9 mouse cellular contexts compared by ENCODE assay signal in genomic region chr1:170612968-170613872, GRCm38 (mm10). TPM values are rescaled to one million over a fixed set of nuclear protein-coding genes. Genes with fewer than 3 reads are reported as not detected.
DNase-seq lines count a peak whose midpoint lies in the region; ATAC-seq and TF ChIP-seq lines count a peak whose summit lies in the region.
"Had no signal": no experiment of that assay in that cellular context is flagged by ENCODE, and none has a peak within 500 bp of the region (broad histone marks: within the 10 kb centered on the region; RNA-seq: fewer than 3 reads in every experiment).

No protein-coding gene starts in this region.

- no peak for TF ChIP-seq POLR2A in lung, adult 2 months (IDR thresholded peaks at IDR 0.05; ENCODE audit: borderline replicate concordance, extremely low read depth, low read depth, low read length)

- TF ChIP-seq CTCF in lung, adult 2 months (IDR thresholded peaks at IDR 0.05; ENCODE audit: insufficient read depth, low read length), result peak; percentile 82

- ATAC-seq in cerebellum, adult (ENCODE audit: insufficient number of reproducible peaks, low FRiP score, low TSS enrichment), result peak; percentile 95
- ATAC-seq in forebrain, embryonic 11.5 days (replicated peaks; ENCODE audit: low FRiP score), result peak; percentile 95
- peak; percentile 71; the same call in 1 of the 2 replicates for ATAC-seq in neutrophil, adult 5-6 weeks (ENCODE audit: extremely low read depth, insufficient number of reproducible peaks, low FRiP score, poor library complexity, severe bottlenecking)

- no peak overlapping the region for H3K4me3 ChIP-seq in ES-E14 (ENCODE audit: insufficient read depth in 1 of 2, low read depth in 1 of 2, low read length in 2 of 2, poor library complexity in 1 of 2, severe bottlenecking in 1 of 2)
- no peak overlapping the region for H3K4me3 ChIP-seq in forebrain, embryonic 11.5 days (ENCODE audit: low read depth, low read length)
- no peak overlapping the region for H3K4me3 ChIP-seq in lung, adult 2 months (replicated peaks; ENCODE audit: extremely low read depth, low read depth, low read length)
- H3K4me3 ChIP-seq: erythroblast, embryonic 14.5 days had no signal

- H3K36me3 ChIP-seq in ES-E14 (ENCODE audit: control insufficient read depth, insufficient read depth, low read length, poor library complexity, severe bottlenecking), result no peaks in the 10 kb centered on the region
- H3K36me3 ChIP-seq in forebrain, embryonic 11.5 days (ENCODE audit: control insufficient read depth, insufficient read depth, low read length), result no peaks in the 10 kb centered on the region

- no peak for DNase-seq in ES-E14 (ENCODE audit: low read depth, low spot score)
- peak; percentile 78 for DNase-seq in forebrain, embryonic 11.5 days (ENCODE audit: low spot score)
- DNase-seq in heart, postnatal 36 days, result peak; percentile 61 to 72
- peak; percentile 65 to 81 for DNase-seq in layer of hippocampus, adult 18-20 months (ENCODE audit: low spot score in 2 of 2)
- peak; percentile 62 for DNase-seq in lung, adult 2 months
- peak; percentile 24 for DNase-seq in thymus, postnatal 25 days

- no peaks in the 10 kb centered on the region for H3K4me1 ChIP-seq in ES-E14 (ENCODE audit: control insufficient read depth in 2 of 2, insufficient read depth in 2 of 2, low read length in 2 of 2, poor library complexity in 1 of 2)
- no peaks in the 10 kb centered on the region for H3K4me1 ChIP-seq in forebrain, embryonic 11.5 days (replicated peaks; ENCODE audit: control insufficient read depth, insufficient read depth, low read length)
- no peaks in the 10 kb centered on the region for H3K4me1 ChIP-seq in lung, adult 2 months (ENCODE audit: control insufficient read depth, insufficient read depth, low read length)

- in situ Hi-C loops in ES-E14 (cut with MboI; ENCODE audit: low sequenced_read_pairs in 2 of 2, unreplicated experiment in 2 of 2), result loop anchor here (25.0 kb wide), 3 partner anchors 326 to 676 kb away; partner anchors contain the start of genes Uhmk1 (in 2 of the 2), Ccdc190 (in 1 of the 2) and Sh2d1b1 (in 1 of the 2)

- 62% methylated on average over 18 of the region's 18 CpGs for WGBS in forebrain, embryonic 11.5 days
- WGBS in lung, adult 2 months, result 55% methylated on average over 18 of the region's 18 CpGs

- intact Hi-C loops in heart, postnatal 36 days (cut with DNase I), result loop anchor here (1.0 kb wide), 2 partner anchors 321 to 395 kb away; no protein-coding TSS in a partner anchor

- no peaks in the 10 kb centered on the region for H3K27me3 ChIP-seq in forebrain, embryonic 11.5 days (ENCODE audit: control insufficient read depth, insufficient read depth, low read length)

- H3K9ac ChIP-seq in ES-E14 (ENCODE audit: insufficient read depth, low read depth, low read length, poor library complexity, severe bottlenecking), result no peak overlapping the region
- no peak overlapping the region for H3K9ac ChIP-seq in forebrain, embryonic 11.5 days (ENCODE audit: low read length)

- H3K4me2 ChIP-seq in forebrain, embryonic 11.5 days (ENCODE audit: low read depth, low read length, severe bottlenecking), result no peak overlapping the region

- no peak overlapping the region for H3K27ac ChIP-seq in ES-E14 (ENCODE audit: insufficient read depth, low read depth, low read length, poor library complexity, severe bottlenecking)
- no peak overlapping the region for H3K27ac ChIP-seq in forebrain, embryonic 11.5 days (ENCODE audit: low read depth, low read length)

- H3K9me3 ChIP-seq in ES-E14 (ENCODE audit: control insufficient read depth, insufficient read depth, low read depth, low read length), result no peaks in the 10 kb centered on the region
- H3K9me3 ChIP-seq in forebrain, embryonic 11.5 days (ENCODE audit: control insufficient read depth, low read length), result no peaks in the 10 kb centered on the region

TF ChIP-seq in ES-E14, 5 proteins besides CTCF, POLR2A, EP300 and RAD21:
- TF ChIP-seq ZC3H11A (IDR thresholded peaks at IDR 0.05; ENCODE audit: borderline replicate concordance, low read depth, low read length), result peak; percentile 92
- TF ChIP-seq HCFC1 (IDR thresholded peaks at IDR 0.05; ENCODE audit: borderline replicate concordance, insufficient read depth, low read length), result no peak

RNA-seq across cellular contexts. Expression of gene Nos1ap, which starts 23.6 kb away (rescaled TPM):
- 0.49 and 0.53 TPM in 2 replicates for total RNA-seq in ES-E14 (2012; rRNA removed)
- 16.1 and 19.7 TPM in 2 replicates for polyA plus RNA-seq in forebrain, embryonic 11.5 days (2014; fragmentation: Nextera tagmentation; extraction: Ambion mirVana)
- 10 to 100 TPM; 22.2 to 27.3 TPM for total RNA-seq in heart, postnatal 36 days (2021)
- 100 to 1,000 TPM; 187 to 213 TPM for total RNA-seq in layer of hippocampus, adult 18-20 months (2021)
- 17.7 and 28.9 TPM in 2 replicates for polyA plus RNA-seq in lung, adult 2 months (2012; rRNA removed)
- 3.3 and 4.1 TPM in 2 replicates for total RNA-seq in neutrophil, adult 5-6 weeks (2017)

RNA-seq across cellular contexts. Expression of gene Olfml2b, which starts 31.1 kb away (rescaled TPM):
- total RNA-seq in ES-E14 (2012; rRNA removed), result 1.1 and 2.2 TPM in 2 replicates
- polyA plus RNA-seq in forebrain, embryonic 11.5 days (2014; fragmentation: Nextera tagmentation; extraction: Ambion mirVana), result 4.4 and 6.0 TPM in 2 replicates
- total RNA-seq in heart, postnatal 36 days (2021), result 10 to 100 TPM in 1 of 2 experiments, 1 to 10 TPM in 1; 6.7 to 12.0 TPM
- 10 to 100 TPM; 38.6 to 43.0 TPM for total RNA-seq in layer of hippocampus, adult 18-20 months (2021)
- 16.1 and 16.7 TPM in 2 replicates for polyA plus RNA-seq in lung, adult 2 months (2012; rRNA removed)
- 1.5 and 2.1 TPM in 2 replicates for total RNA-seq in neutrophil, adult 5-6 weeks (2017)
- polyA plus RNA-seq: erythroblast, embryonic 14.5 days had no signal

Comparison
In these comparisons a context has a peak if more than half of its experiments do, and no peak if none do; other contexts are left out.
1. RNA of gene Nos1ap, which starts 23.6 kb away (total RNA-seq): 187 to 213 TPM in layer of hippocampus, adult 18-20 months; 22.2 to 27.3 TPM in heart, postnatal 36 days, 3.3 to 4.1 TPM in neutrophil, adult 5-6 weeks and 0.49 to 0.53 TPM in ES-E14; every median in the first group is over 4 times any median in the second.
2. Peak in every context shown above with its lines, with median percentiles within 50 percentile points of each other: ATAC-seq.